Mouse (Mus musculus) ES-Bruce4 (cell line): Measurements from ENCODE around the gene Sec24d. TPM values are rescaled to one million over a fixed set of nuclear protein-coding genes. Genes with fewer than 3 reads are reported as not detected.
"Not testable (repeated sequence)": the region's sequence is repeated elsewhere in the genome, so short reads cannot be mapped to it uniquely, and the experiment has no call there.

ENCODE experiments used
- H3K27ac ChIP-seq: 2 replicates; pipeline ENCODE4 v1.5.1; 2012; ENCODE audit warnings: low read length, inconsistent platforms; ENCODE audit not compliant: insufficient read depth
- H3K27me3 ChIP-seq: 2 replicates; pipeline ENCODE4 v1.6.1; 2012; ENCODE audit warnings: mild to moderate bottlenecking, low read length, inconsistent platforms; ENCODE audit not compliant: control insufficient read depth, poor library complexity, insufficient read depth, severe bottlenecking
- H3K36me3 ChIP-seq: 2 replicates; pipeline ENCODE4 v1.6.1; 2012; ENCODE audit warnings: inconsistent platforms, mild to moderate bottlenecking, low read length, moderate library complexity; ENCODE audit not compliant: control insufficient read depth, poor library complexity, insufficient read depth, severe bottlenecking
- H3K4me1 ChIP-seq: one replicate; pipeline ENCODE4 v1.8.1; 2011; ENCODE audit warnings: low read length; ENCODE audit not compliant: control insufficient read depth, insufficient read depth
- H3K4me3 ChIP-seq: 2 replicates; pipeline ENCODE4 v1.5.1; 2011; ENCODE audit warnings: low read depth, mild to moderate bottlenecking, low read length
- H3K9ac ChIP-seq: 2 replicates; pipeline ENCODE4 v1.6.1; 2012; ENCODE audit warnings: low read depth, mild to moderate bottlenecking, inconsistent platforms; ENCODE audit not compliant: poor library complexity, severe bottlenecking
- H3K9me3 ChIP-seq: replicated peaks from 2 replicates; pipeline ENCODE4 v1.6.1; 2012; ENCODE audit warnings: mild to moderate bottlenecking, low read length, inconsistent platforms; ENCODE audit not compliant: control insufficient read depth, poor library complexity, insufficient read depth, severe bottlenecking
- CTCF ChIP-seq: IDR thresholded peaks from one replicate; pipeline ENCODE4 v1.8.1; 2011; ENCODE audit warnings: low read depth, low read length
- EP300 ChIP-seq: IDR thresholded peaks from 2 replicates; pipeline ENCODE4 v1.6.1; 2011; ENCODE audit warnings: low read depth, low read length; ENCODE audit not compliant: insufficient read depth
- POLR2A ChIP-seq: IDR thresholded peaks from one replicate; pipeline ENCODE4 v1.8.1; 2011; ENCODE audit warnings: low read length; ENCODE audit not compliant: insufficient read depth
- polyA plus RNA-seq: library from polyadenylated mRNA; stranded (reverse); fragments of >200 nt; gene quantifications from 2 replicates; pipeline ENCODE4 v1.2.4, GENCODE M21; 2011; ENCODE audit warnings: low read depth; ENCODE audit not compliant: missing spikeins, insufficient read depth, insufficient read length

Sec24d gene
- polyA plus RNA-seq, 1 experiment, result 26.6 TPM

DNA sequence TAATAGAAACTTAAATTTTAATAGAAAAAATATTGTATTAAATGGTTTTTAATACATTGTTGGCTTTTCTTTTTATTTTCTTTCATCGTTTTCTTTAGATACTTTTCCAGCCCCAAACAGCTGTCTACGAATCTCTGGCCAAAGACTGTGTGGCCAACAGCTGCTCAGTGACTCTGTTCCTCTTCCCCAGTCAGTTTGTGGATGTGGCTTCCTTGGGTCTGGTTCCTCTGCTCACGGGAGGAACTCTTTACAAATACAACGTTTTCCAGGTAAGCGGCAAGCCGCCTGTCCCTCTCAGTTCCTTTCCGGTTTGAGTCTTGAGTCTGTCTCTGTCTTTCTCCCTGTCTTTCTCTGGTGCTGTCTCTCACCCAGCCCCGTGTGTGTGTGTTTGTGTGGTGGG, 83.3 kb downstream of the Sec24d start:
- Histone ChIP-seq H3K9me3 (no peaks in the 10 kb centered on the region), H3K4me3 (no peak overlapping the region), H3K36me3 (0 out of 2 replicates have a peak, but pooled peaks cover 2% of the 10 kb centered on the region), H3K9ac (no peak overlapping the region), H3K4me1 (no peaks in the 10 kb centered on the region), H3K27me3 (no peaks in the 10 kb centered on the region), H3K27ac (no peak overlapping the region)
- TF ChIP-seq POLR2A (no peak), EP300 (no peak), CTCF (no peak)

DNA sequence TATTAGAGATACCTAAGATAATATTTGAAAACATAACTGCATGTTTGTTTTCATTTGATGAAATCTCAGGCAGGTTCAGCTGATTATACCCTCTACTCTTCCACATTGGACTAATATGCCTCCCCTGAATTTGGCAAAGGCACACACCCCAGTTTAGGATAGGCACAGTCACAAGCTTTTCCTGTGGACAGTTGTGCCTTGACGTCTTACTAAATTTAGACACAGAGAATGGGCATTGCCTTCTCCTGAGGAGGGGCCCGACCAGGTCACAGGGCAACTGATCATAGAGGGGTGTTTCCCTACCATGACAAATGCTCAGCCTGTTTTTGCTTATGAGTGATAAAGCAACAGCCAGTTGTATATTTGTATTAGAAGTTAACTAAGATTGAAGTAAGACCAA, 84.3 kb downstream of the Sec24d start:
- Histone ChIP-seq H3K9me3 (no peaks in the 10 kb centered on the region), H3K9ac (no peak overlapping the region), H3K27me3 (no peaks in the 10 kb centered on the region), H3K4me3 (no peak overlapping the region), H3K27ac (no peak overlapping the region), H3K36me3 (0 out of 2 replicates have a peak, but pooled peaks cover 2% of the 10 kb centered on the region), H3K4me1 (no peaks in the 10 kb centered on the region)
- TF ChIP-seq CTCF, result no peak
- no peak for TF ChIP-seq EP300
- TF ChIP-seq POLR2A, result no peak

DNA sequence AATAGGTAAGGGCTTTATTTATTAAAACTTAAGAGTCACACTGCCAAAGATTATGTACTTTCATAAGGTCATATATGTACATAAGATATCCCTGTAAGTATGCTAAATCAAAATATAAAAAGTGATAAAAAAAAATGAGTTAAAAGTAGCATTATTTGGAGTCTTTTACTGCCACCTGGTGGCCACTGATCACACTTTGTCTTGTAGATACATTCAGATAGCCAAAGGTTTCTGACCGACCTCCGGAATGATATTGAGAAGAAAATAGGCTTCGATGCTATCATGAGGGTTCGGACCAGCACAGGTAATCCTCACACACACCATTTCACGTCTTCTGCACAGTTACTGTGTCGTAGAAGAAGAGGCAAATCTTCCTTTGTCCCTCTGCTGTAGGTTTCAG, 85.9 kb downstream of the Sec24d start:
- Histone ChIP-seq H3K27ac (no peak overlapping the region), H3K4me1 (no peaks in the 10 kb centered on the region), H3K27me3 (no peaks in the 10 kb centered on the region), H3K9me3 (no peaks in the 10 kb centered on the region), H3K9ac (no peak overlapping the region), H3K36me3 (0 out of 2 replicates have a peak, but pooled peaks cover 4% of the 10 kb centered on the region), H3K4me3 (no peak overlapping the region)
- TF ChIP-seq CTCF (no peak), EP300 (no peak), POLR2A (no peak)

DNA sequence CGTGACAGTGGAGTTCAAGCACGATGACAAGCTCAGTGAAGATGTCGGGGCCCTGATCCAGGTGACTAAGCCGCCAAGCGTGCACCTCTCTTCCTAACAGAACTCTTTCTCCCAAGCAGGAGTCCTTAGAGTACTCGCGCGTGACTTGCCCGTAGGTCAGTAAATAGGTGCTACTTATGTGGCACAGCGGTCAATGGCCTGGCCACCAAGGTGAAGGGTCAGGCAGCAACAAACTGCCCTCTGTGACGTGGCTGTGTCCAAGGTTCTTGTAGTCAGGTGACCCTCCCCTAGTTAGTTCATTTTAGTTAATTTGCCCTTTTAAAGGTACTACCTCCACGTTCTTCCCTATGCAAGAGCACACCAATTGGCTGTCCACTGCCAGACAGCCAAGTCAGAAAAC, 86.4 kb downstream of the Sec24d start:
- H3K9ac ChIP-seq, result no peak overlapping the region
- 0 out of 2 replicates have a peak, but pooled peaks cover 4% of the 10 kb centered on the region for H3K36me3 ChIP-seq
- no peak overlapping the region for H3K4me3 ChIP-seq
- H3K9me3 ChIP-seq, result no peaks in the 10 kb centered on the region
- H3K27me3 ChIP-seq, result no peaks in the 10 kb centered on the region
- no peak overlapping the region for H3K27ac ChIP-seq
- H3K4me1 ChIP-seq, result no peaks in the 10 kb centered on the region
- no peak for TF ChIP-seq POLR2A
- no peak for TF ChIP-seq EP300
- TF ChIP-seq CTCF, result no peak

DNA sequence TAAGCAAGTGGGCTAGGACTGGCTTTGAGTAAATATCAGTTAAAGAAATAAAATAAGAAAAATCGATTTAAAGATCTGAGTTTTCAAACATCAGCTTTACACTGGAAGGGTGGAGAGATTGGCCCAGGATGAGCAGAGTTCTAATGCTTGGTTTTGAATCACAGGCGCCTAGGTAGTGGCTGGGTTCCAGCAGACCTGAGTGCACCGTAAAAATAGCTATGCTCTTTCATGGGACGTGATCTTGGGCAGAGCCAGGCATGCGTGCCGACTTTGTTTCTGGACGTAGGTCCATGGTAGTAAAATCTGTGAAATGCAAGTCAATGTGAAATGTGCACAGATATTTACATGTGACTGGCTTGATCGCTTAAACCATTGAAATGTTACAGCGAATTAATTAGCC, 87.1 kb downstream of the Sec24d start:
- no peak overlapping the region for H3K9ac ChIP-seq
- no peaks in the 10 kb centered on the region for H3K27me3 ChIP-seq
- H3K9me3 ChIP-seq, result no peaks in the 10 kb centered on the region
- TF ChIP-seq EP300, result no peak
- TF ChIP-seq CTCF, result no peak
- no peak for TF ChIP-seq POLR2A
- H3K27ac ChIP-seq, result no peak overlapping the region
- H3K4me1 ChIP-seq, result no peaks in the 10 kb centered on the region
- no peak overlapping the region for H3K4me3 ChIP-seq
- 0 out of 2 replicates have a peak, but pooled peaks cover 4% of the 10 kb centered on the region for H3K36me3 ChIP-seq

DNA sequence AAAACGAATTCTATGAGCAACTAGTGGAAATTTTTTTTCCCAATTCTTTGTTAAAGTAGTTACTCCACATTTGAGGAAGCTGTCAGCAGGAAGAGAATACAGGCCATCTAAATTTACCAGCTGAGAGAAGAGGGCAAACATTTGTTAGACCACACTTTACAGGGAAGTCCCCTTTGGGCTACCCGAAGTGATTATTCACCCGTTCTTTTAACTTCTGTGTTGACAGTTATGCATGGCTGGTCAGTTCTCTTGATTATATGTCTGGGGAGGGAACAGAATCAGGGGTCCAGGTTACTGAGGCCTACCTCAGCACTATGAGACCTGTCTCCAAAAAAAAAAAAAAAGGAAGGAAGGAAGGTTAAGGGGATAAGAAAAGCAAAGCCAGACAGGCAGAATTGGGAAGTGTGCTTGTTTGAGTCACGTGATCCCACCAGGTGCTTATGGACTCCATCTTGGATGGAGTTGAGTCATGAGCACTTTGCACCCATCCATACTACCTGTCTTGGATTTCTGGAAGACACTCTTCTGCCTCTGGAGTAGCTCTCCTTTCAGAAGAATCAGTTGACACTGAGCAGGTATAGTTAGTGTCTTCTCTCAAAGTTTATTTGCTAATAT, 89.2 kb downstream of the Sec24d start:
- H3K9me3 ChIP-seq, result no peaks in the 10 kb centered on the region
- H3K27ac ChIP-seq, result no peak overlapping the region
- no peaks in the 10 kb centered on the region for H3K4me1 ChIP-seq
- H3K4me3 ChIP-seq, result no peak overlapping the region
- H3K9ac ChIP-seq, result no peak overlapping the region
- H3K36me3 ChIP-seq, result 0 out of 2 replicates have a peak, but pooled peaks cover 4% of the 10 kb centered on the region
- TF ChIP-seq CTCF (no peak), EP300 (no peak), POLR2A (no peak)
- H3K27me3 ChIP-seq, result no peaks in the 10 kb centered on the region

DNA sequence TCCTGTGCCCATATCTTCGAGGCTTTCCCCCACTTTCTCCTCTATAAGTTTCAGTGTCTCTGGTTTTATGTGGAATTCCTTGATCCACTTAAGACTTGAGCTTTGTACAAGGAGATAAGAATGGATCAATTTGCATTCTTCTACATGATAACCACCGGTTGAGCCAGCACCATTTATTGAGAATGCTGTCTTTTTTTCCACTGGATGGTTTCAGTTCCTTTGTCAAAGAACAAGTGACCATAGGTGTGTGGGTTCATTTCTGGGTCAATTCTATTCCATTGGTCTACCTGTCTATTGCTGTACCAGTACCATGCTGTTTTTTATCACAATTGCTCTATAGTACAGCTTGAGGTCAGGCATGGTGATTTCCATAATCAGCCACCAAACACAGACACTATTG, 99.6 kb downstream of the Sec24d start:
- not testable (repeated sequence) for H3K4me3 ChIP-seq, H3K9ac ChIP-seq, H3K4me1 ChIP-seq, H3K27ac ChIP-seq, H3K9me3 ChIP-seq, H3K27me3 ChIP-seq
- peaks cover 23% of the 10 kb centered on the region for H3K36me3 ChIP-seq
